Mouse (Mus musculus) duodenum, adult 2 months (tissue): ENCODE data around the gene Selenow. TPM values are rescaled to one million over a fixed set of nuclear protein-coding genes. Genes with fewer than 3 reads are reported as not detected.

Experiments used
- polyA plus RNA-seq: library from polyadenylated mRNA; depleted of rRNA; stranded (reverse); fragments of >200 nt; gene quantifications from 2 replicates; pipeline ENCODE4 v1.2.3, GENCODE M21; 2012; ENCODE audit warnings: low replicate concordance; rRNA removed

The Selenow gene
- polyA plus RNA-seq, result 232 and 417 TPM in 2 replicates

GRCm38 (mm10) chr7:15922220-15922773 is at the start of gene Selenow:
Gene Selenow, minus strand, starts transcription at chr7:15922402.

GRCm38 (mm10) chr7:15967312-15967711 is 45.1 kb upstream of the Selenow start, which contains the start of gene Ehd2:
Gene Ehd2, minus strand, starts transcription at chr7:15967567.

DNA sequence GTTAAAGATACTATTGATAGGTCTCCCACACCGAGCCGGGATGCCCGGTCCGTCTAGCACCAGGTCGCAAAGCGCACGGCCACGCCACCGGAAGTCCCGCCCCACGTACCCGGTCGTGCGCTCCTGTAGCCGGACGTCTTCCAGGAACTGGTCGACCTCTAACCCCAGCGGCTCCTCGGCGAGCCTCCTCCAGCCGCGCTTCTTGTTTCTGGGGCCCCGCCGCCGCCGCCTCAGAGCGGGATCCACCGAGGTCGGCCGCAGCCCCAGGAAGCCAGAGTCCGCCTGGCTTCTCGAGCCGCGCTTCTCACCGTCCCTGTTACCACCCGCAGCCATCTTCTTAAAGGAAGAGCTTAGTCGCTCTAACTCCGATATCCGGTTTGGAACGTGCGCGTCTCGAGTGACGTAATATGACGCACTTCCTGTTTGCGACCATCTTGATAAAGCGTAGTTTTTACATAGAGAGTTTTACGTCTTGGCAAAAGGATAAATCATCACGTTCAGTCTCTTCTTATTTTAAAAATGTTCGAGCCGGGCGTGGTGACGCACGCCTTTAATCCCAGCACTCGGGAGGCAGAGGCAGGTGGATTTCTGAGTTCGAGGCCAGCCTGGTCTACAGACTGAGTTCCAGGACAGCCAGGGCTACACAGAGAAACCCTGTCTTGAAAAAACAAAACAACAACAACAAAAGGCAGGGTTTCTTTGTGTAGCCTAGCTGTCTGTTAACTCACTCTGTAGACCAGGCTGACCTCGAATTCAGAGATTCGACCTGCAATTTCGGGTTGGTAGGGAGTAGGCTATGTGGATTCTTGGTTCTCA is 23.7 kb upstream of the Selenow start, which contains the start of gene Nop53:
Nop53 (minus strand) TSS at position 354 of the 816 bp plus-strand sequence.

DNA sequence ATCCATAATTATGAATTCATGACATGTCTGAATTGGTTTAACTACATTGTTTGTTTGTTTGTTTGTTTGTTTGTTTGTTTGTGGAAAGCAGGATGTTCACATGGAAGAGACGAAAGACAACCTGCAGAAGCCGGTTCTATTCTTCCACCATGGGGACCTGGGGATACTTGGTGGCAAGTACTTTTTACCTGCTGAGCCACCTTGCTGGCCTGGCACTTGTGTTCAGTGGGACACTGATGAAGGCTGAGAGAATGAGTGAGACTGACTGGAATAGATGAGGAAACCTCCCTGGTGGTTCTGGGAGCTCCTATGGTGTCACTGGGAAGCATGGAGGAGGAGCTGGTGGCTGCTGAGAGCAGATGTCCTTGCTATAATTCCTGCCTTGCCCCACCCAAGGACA is 39.9 kb downstream of the Selenow start, which contains the start of gene Crxos:
Crxos (plus strand) TSS at position 301 of the 400 bp plus-strand sequence.

GRCm38 (mm10) chr7:15879756-15880155 is 42.4 kb downstream of the Selenow start, which contains the start of gene Crx:
Gene Crx, minus strand, starts transcription at chr7:15879968.

Other genes starting within 250 kb of the Selenow start
- not detected in 2 replicates for gene Obox5, start 172.3 kb downstream of the Selenow start, polyA plus RNA-seq
- gene Obox6, start 82.7 kb downstream of the Selenow start, polyA plus RNA-seq, result not detected in 2 replicates
- not detected in 2 replicates for gene Crx, start 42.4 kb downstream of the Selenow start, polyA plus RNA-seq
- gene Crxos, start 39.8 kb downstream of the Selenow start, polyA plus RNA-seq, result not detected in 2 replicates
- gene Nop53, start 23.7 kb upstream of the Selenow start, polyA plus RNA-seq, result 49.3 and 70.6 TPM in 2 replicates
- 13.9 and 16.5 TPM in 2 replicates for gene Ehd2, start 45.2 kb upstream of the Selenow start, polyA plus RNA-seq
- 21.7 and 24.8 TPM in 2 replicates for gene Bicra, start 125.5 kb upstream of the Selenow start, polyA plus RNA-seq
- gene Zfp541, start 139.4 kb upstream of the Selenow start, polyA plus RNA-seq, result 0.04 TPM in 1 of 2 replicates, not detected in the other
- gene Napa, start 176.1 kb upstream of the Selenow start, polyA plus RNA-seq, result 166 and 199 TPM in 2 replicates
- 13.4 and 26.8 TPM in 2 replicates for gene Kptn, start 197.5 kb upstream of the Selenow start, polyA plus RNA-seq
- gene Slc8a2, start 207.4 kb upstream of the Selenow start, polyA plus RNA-seq, result 1.4 and 1.8 TPM in 2 replicates